In the genomic region with DNA sequence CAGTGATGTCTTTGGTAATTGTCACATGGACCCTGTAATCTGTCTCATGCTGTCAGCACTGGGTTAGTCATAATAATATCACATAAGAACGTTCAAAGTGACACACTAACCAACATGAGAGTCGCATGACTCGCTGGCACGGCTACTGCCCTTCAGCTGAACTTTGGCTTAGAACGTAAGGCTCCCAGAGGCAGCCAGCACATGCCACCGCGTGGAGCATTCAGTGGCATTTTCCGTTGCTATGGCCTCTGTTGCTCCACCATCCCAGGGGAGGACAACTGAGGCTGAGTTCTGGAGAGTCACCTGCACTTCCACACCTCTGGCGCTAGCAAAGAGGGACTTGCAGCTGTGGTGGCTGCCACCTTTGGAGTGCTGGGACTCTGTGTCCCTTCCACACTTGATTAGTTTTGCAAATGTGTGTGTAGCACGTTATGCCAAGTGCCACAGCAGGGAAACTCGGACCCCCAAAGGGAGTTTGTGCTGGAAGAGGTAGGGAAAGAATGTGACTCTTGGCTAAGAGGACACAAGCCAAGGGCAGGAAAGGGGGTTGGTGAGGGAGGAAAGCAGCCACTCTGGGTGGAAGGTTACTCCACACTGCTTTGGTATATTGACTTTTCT, we compare ENCODE assay signal across 10 mouse cellular contexts. TPM values are rescaled to one million over a fixed set of nuclear protein-coding genes. Genes with fewer than 3 reads are reported as not detected.
DNase-seq lines count a peak whose midpoint lies in the region; ATAC-seq and TF ChIP-seq lines count a peak whose summit lies in the region.
"Had no signal": no experiment of that assay in that cellular context is flagged by ENCODE, and none has a peak within 500 bp of the region (broad histone marks: within the 10 kb centered on the region; RNA-seq: fewer than 3 reads in every experiment).

No protein-coding gene starts in this region.

- H3K4me1 ChIP-seq in embryonic facial prominence, embryonic 11.5 days (ENCODE audit: control insufficient read depth, insufficient read depth, low read length): no peaks in the 10 kb centered on the region
- peaks cover 10% of the 10 kb centered on the region for H3K4me1 ChIP-seq in intestine, embryonic 16.5 days (ENCODE audit: control insufficient read depth, insufficient read depth, low read length)
- peaks cover 0 to 7% of the 10 kb centered on the region in 2 experiments; a peak in 1 of 4 replicates for H3K4me1 ChIP-seq in liver, embryonic 14.5 days (replicated peaks; ENCODE audit: control insufficient read depth in 2 of 2, insufficient read depth in 2 of 2, low read length in 1 of 2)
- no peaks in the 10 kb centered on the region for H3K4me1 ChIP-seq in forebrain, embryonic 15.5 days

- peak; percentile 14 for DNase-seq in NIH3T3 (ENCODE audit: low read depth)
- DNase-seq in embryonic facial prominence, embryonic 11.5 days (ENCODE audit: low spot score): peak; percentile 53
- no peak for DNase-seq in liver, embryonic 14.5 days (ENCODE audit: low read depth in 3 of 3, low spot score in 3 of 3)
- no peak for DNase-seq in left cerebral cortex, postnatal 4 days
- no peak for DNase-seq in ovary, adult 18-20 months (ENCODE audit: low spot score)
- no peak for DNase-seq in right cerebral cortex, postnatal 10 days (ENCODE audit: low spot score in 2 of 2)

- TF ChIP-seq CTCF in liver, embryonic 14.5 days (IDR thresholded peaks at IDR 0.05; ENCODE audit: low read depth): no peak

- no peak for TF ChIP-seq EP300 in liver, embryonic 14.5 days (IDR thresholded peaks at IDR 0.05; ENCODE audit: low read depth)

- H3K27me3 ChIP-seq in embryonic facial prominence, embryonic 11.5 days (ENCODE audit: control insufficient read depth, insufficient read depth, low read length): no peaks in the 10 kb centered on the region
- no peaks in the 10 kb centered on the region for H3K27me3 ChIP-seq in intestine, embryonic 16.5 days (replicated peaks; ENCODE audit: control insufficient read depth, insufficient read depth, low read length)
- H3K27me3 ChIP-seq in liver, embryonic 14.5 days (ENCODE audit: control insufficient read depth, insufficient read depth, low read length): no peaks in the 10 kb centered on the region
- no peaks in the 10 kb centered on the region for H3K27me3 ChIP-seq in forebrain, embryonic 15.5 days
- H3K27me3 ChIP-seq: embryonic facial prominence, embryonic 13.5 days had no signal

- no peak overlapping the region for H3K27ac ChIP-seq in embryonic facial prominence, embryonic 11.5 days (replicated peaks; ENCODE audit: low read depth, low read length)
- H3K27ac ChIP-seq in intestine, embryonic 16.5 days (ENCODE audit: low read length): peak overlapping the region; percentile 45
- H3K27ac ChIP-seq in liver, embryonic 14.5 days: no peak overlapping the region
- H3K27ac ChIP-seq in forebrain, embryonic 15.5 days (replicated peaks): no peak overlapping the region
- H3K27ac ChIP-seq: embryonic facial prominence, embryonic 13.5 days had no signal

- H3K9me3 ChIP-seq in embryonic facial prominence, embryonic 11.5 days (replicated peaks; ENCODE audit: control insufficient read depth, low read length): no peaks in the 10 kb centered on the region
- no peaks in the 10 kb centered on the region for H3K9me3 ChIP-seq in intestine, embryonic 16.5 days (ENCODE audit: control insufficient read depth, low read length)
- no peaks in the 10 kb centered on the region for H3K9me3 ChIP-seq in liver, embryonic 14.5 days (ENCODE audit: control insufficient read depth, low read length)
- no peaks in the 10 kb centered on the region for H3K9me3 ChIP-seq in forebrain, embryonic 15.5 days
- H3K9me3 ChIP-seq: embryonic facial prominence, embryonic 13.5 days had no signal

- no peak overlapping the region for H3K4me2 ChIP-seq in embryonic facial prominence, embryonic 11.5 days (ENCODE audit: low read depth, low read length)
- peak overlapping the region; percentile 32; the same call in 1 of the 2 replicates for H3K4me2 ChIP-seq in intestine, embryonic 16.5 days (ENCODE audit: low read depth, low read length)
- H3K4me2 ChIP-seq in liver, embryonic 14.5 days (ENCODE audit: low read depth): peak overlapping the region; percentile 20
- H3K4me2 ChIP-seq in forebrain, embryonic 15.5 days (replicated peaks): no peak overlapping the region
- H3K4me2 ChIP-seq: embryonic facial prominence, embryonic 13.5 days had no signal

- H3K9ac ChIP-seq in embryonic facial prominence, embryonic 11.5 days (replicated peaks; ENCODE audit: low read length): no peak overlapping the region
- H3K9ac ChIP-seq in intestine, embryonic 16.5 days (ENCODE audit: low read depth, low read length): 0 out of 2 replicates have a peak overlapping the region, but pooled peaks have one; percentile 33
- no peak overlapping the region for H3K9ac ChIP-seq in liver, embryonic 14.5 days (replicated peaks)
- no peak overlapping the region for H3K9ac ChIP-seq in forebrain, embryonic 15.5 days (replicated peaks)
- H3K9ac ChIP-seq: embryonic facial prominence, embryonic 13.5 days had no signal

- 20% methylated on average over 11 of the region's 11 CpGs for WGBS in embryonic facial prominence, embryonic 11.5 days
- WGBS in intestine, embryonic 16.5 days: 19% methylated on average over 11 of the region's 11 CpGs
- WGBS in liver, embryonic 14.5 days (ENCODE audit: insufficient replicate concordance): 39% methylated on average over 11 of the region's 11 CpGs
- 61% methylated on average over 11 of the region's 11 CpGs for WGBS in forebrain, embryonic 15.5 days

- no peak overlapping the region for H3K4me3 ChIP-seq in embryonic facial prominence, embryonic 11.5 days (ENCODE audit: low read depth, low read length)
- H3K4me3 ChIP-seq in intestine, embryonic 16.5 days (ENCODE audit: low read length): no peak overlapping the region
- no peak overlapping the region for H3K4me3 ChIP-seq in liver, embryonic 14.5 days (ENCODE audit: insufficient read depth in 1 of 2, low read depth in 2 of 2, low read length in 2 of 2)
- no peak overlapping the region for H3K4me3 ChIP-seq in forebrain, embryonic 15.5 days
- H3K4me3 ChIP-seq: embryonic facial prominence, embryonic 13.5 days; myocyte had no signal

- intact Hi-C loops in left cerebral cortex, postnatal 4 days (cut with DNase I): no loop called here

- no peaks in the 10 kb centered on the region for H3K36me3 ChIP-seq in embryonic facial prominence, embryonic 11.5 days (replicated peaks; ENCODE audit: control insufficient read depth, insufficient read depth, low read depth, low read length)
- H3K36me3 ChIP-seq in intestine, embryonic 16.5 days (ENCODE audit: control insufficient read depth, insufficient read depth, low read length): no peaks in the 10 kb centered on the region
- H3K36me3 ChIP-seq in liver, embryonic 14.5 days (replicated peaks; ENCODE audit: control insufficient read depth, insufficient read depth, low read depth): no peaks in the 10 kb centered on the region
- no peaks in the 10 kb centered on the region for H3K36me3 ChIP-seq in forebrain, embryonic 15.5 days
- H3K36me3 ChIP-seq: embryonic facial prominence, embryonic 13.5 days had no signal

- ATAC-seq in embryonic facial prominence, embryonic 11.5 days (replicated peaks; ENCODE audit: insufficient number of reproducible peaks, low FRiP score, low TSS enrichment, low read depth): peak; percentile 48; the same call in 1 of the 2 replicates
- peak; percentile 90 for ATAC-seq in intestine, embryonic 16.5 days
- peak; percentile 18; the same call in 1 of the 2 replicates for ATAC-seq in liver, embryonic 14.5 days (ENCODE audit: insufficient read depth)
- ATAC-seq in forebrain, embryonic 15.5 days (replicated peaks): no peak

RNA-seq across cellular contexts. Expression of a gene that starts 24.1 kb away (rescaled TPM):
- polyA plus RNA-seq in embryonic facial prominence, embryonic 11.5 days (2014; fragmentation: Nextera tagmentation; extraction: Ambion mirVana): 2.7 and 3.2 TPM in 2 replicates
- polyA plus RNA-seq in intestine, embryonic 16.5 days (2015; fragmentation: Nextera tagmentation; extraction: Ambion mirVana): 8.9 and 10.5 TPM in 2 replicates
- polyA plus RNA-seq in liver, embryonic 14.5 days (2012; rRNA removed): 0.89 and 0.99 TPM in 2 replicates
- polyA plus RNA-seq in liver, embryonic 14.5 days (2014; fragmentation: Nextera tagmentation; extraction: Ambion mirVana): 1.9 and 2.2 TPM in 2 replicates
- polyA plus RNA-seq in forebrain, embryonic 15.5 days (2015; fragmentation: Nextera tagmentation; extraction: Ambion mirVana): 7.2 and 7.9 TPM in 2 replicates
- 10 to 100 TPM; 25.9 to 30.6 TPM for total RNA-seq in left cerebral cortex, postnatal 4 days (2021)

Comparison
In these comparisons a context has a peak if more than half of its experiments do, and no peak if none do; other contexts are left out.
1. DNase-seq: peak in NIH3T3 (single experiment) and embryonic facial prominence, embryonic 11.5 days (single experiment); none in liver, embryonic 14.5 days (0 of 3), left cerebral cortex, postnatal 4 days (single experiment), ovary, adult 18-20 months (single experiment) and right cerebral cortex, postnatal 10 days (0 of 2).
2. H3K4me2 ChIP-seq: peak in intestine, embryonic 16.5 days (single experiment) and liver, embryonic 14.5 days (single experiment); none in embryonic facial prominence, embryonic 11.5 days (single experiment) and forebrain, embryonic 15.5 days (single experiment).